Mouse (Mus musculus) G1E (cell line): Measurements from ENCODE around the gene Samd10. TPM values are rescaled to one million over a fixed set of nuclear protein-coding genes. Genes with fewer than 3 reads are reported as not detected.

Experiments used
- ATAC-seq: 2 replicates; pipeline ENCODE4 v1.8.0; 2016; ENCODE audit warnings: mild to moderate bottlenecking; ENCODE audit not compliant: insufficient number of reproducible peaks, poor library complexity, low FRiP score, severe bottlenecking; ENCODE audit errors: extremely low read depth
- DNase-seq: peaks from one replicate; pipeline ENCODE4 v3.0.0; 2012; ENCODE audit warnings: low spot score
- H3K27me3 ChIP-seq: 2 replicates; pipeline ENCODE4 v1.6.1; 2012; ENCODE audit warnings: mild to moderate bottlenecking, low read length, inconsistent platforms; ENCODE audit not compliant: insufficient read depth
- H3K36me3 ChIP-seq: replicated peaks from 2 replicates; pipeline ENCODE3; 2012; ENCODE audit warnings: mild to moderate bottlenecking, inconsistent platforms
- H3K4me1 ChIP-seq: 2 replicates; pipeline ENCODE4 v1.6.1; 2012; ENCODE audit warnings: low read depth, low read length, inconsistent platforms, mixed read lengths; ENCODE audit not compliant: insufficient read depth
- H3K4me3 ChIP-seq: 2 replicates; pipeline ENCODE4 v1.5.1; 2012; ENCODE audit warnings: low read depth, mild to moderate bottlenecking, inconsistent platforms, low read length, moderate library complexity, mixed read lengths
- H3K9me3 ChIP-seq: replicated peaks from 2 replicates; pipeline ENCODE4 v1.6.1; 2012; ENCODE audit warnings: inconsistent platforms
- CTCF ChIP-seq: IDR thresholded peaks from 2 replicates; pipeline ENCODE4 v1.5.1; 2012; ENCODE audit warnings: low read depth, low read length, inconsistent platforms, mixed read lengths
- GATA1 ChIP-seq: IDR thresholded peaks from 2 replicates; pipeline ENCODE4 v1.6.1; 2012; ENCODE audit warnings: borderline replicate concordance, low read length, inconsistent platforms, mixed read lengths
- GATA2 ChIP-seq: IDR thresholded peaks from 2 replicates; pipeline ENCODE4 v1.6.1; 2012; ENCODE audit warnings: low read depth, low read length, inconsistent platforms, borderline replicate concordance
- POLR2AphosphoS5 ChIP-seq: IDR thresholded peaks from 2 replicates; pipeline ENCODE4 v1.6.1; 2012; ENCODE audit warnings: low read depth, low read length, inconsistent platforms; ENCODE audit not compliant: insufficient replicate concordance
- TAL1 ChIP-seq: conservative IDR thresholded peaks from 2 replicates; pipeline ENCODE4 v1.6.1; 2012; ENCODE audit warnings: low read depth, low read length, inconsistent platforms, mixed read lengths
- polyA plus RNA-seq: library from polyadenylated mRNA; stranded (reverse); fragments of >175 nt; gene quantifications from 2 replicates; pipeline ENCODE4 v1.2.3, GENCODE M21; 2012
- total RNA-seq, 2 experiments: library from RNA; stranded (forward) in 1 of 2; stranded (reverse) in 1 of 2; fragments of 200-1000 nt in 1 of 2; fragments of >200 nt in 1 of 2; fragmentation: Nextera tagmentation in 1 of 2; gene quantifications; 2 replicates each; pipeline ENCODE4 v1.2.3; 2014 to 2017

Gene Samd10
- total and polyA plus RNA-seq, 3 experiments, result 2.5 to 10.6 (median 7.6) TPM

DNA sequence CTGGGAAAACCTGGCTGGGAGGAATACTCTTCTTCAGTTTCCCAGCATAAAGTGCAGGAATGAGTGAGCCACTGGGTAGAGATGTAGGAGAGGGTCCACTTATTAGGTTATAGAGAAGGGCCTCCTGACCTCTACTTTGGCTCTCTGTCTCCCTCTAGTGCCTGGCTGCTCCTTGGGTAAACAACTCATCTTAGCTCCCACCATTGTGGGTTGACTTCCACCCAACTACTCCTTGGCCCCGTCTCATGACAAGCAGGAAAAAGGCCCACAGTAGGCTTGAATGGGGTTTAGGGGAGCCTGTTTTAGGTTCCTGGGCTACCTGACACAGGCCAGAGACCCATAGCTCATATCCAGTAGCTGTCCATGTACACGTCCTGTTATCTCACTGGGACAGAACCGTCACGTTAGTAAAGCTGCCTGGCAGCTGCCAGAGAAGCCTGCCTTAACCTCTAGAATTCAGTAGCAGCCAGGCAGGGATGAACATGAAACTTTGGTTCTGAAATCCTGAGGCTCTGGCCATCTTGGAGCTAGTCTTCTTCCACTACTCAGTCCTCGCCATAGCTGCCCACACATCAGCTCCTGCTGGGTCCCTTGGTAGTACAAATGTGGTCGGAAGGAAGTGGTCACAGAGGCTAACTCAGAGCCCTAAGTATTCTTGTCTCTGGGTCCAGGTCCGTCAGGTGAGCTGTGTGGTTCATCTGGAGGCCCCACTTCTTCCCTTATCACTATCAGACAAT is 30.6 kb downstream of the Samd10 start:
- Histone ChIP-seq H3K4me3 (no peak overlapping the region), H3K9me3 (no peaks in the 10 kb centered on the region), H3K36me3 (peaks cover 58% of the 10 kb centered on the region), H3K27me3 (no peaks in the 10 kb centered on the region; the same call in 1 of the 2 replicates), H3K4me1 (peaks cover 42% of the 10 kb centered on the region)
- peak; percentile 54 for ATAC-seq
- TF ChIP-seq POLR2AphosphoS5 (no peak), GATA1 (no peak), TAL1 (0 out of 2 replicates have a peak, but pooled peaks have one; percentile 13), CTCF (peak; percentile 79), GATA2 (no peak)
- DNase-seq, result peak; percentile 64

DNA sequence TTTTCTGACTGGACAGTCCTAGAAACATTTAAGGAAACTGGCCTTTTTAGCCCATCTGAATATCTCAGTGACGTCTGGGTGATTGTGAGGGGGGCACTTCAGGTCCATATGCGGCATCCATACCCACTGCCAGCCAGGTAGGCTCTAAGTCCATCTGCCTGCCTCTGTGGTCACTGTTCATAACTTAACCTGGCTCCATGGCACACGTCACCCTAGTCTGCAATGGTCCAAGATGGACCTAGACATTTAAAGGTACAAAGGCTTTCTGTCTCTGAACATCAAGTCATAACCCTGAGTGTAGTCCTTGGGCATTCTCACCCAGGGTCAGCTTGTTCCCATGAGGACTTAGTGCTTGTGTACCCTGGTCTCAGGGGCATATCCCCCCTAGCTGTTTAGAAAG is 31.7 kb downstream of the Samd10 start:
- Histone ChIP-seq H3K4me3 (no peak overlapping the region), H3K36me3 (peaks cover 47% of the 10 kb centered on the region), H3K27me3 (no peaks in the 10 kb centered on the region; the same call in 1 of the 2 replicates), H3K9me3 (no peaks in the 10 kb centered on the region), H3K4me1 (peaks cover 39% of the 10 kb centered on the region)
- ATAC-seq, result no peak
- DNase-seq, result no peak
- TF ChIP-seq TAL1 (no peak), GATA2 (no peak), POLR2AphosphoS5 (no peak), GATA1 (no peak), CTCF (no peak)

DNA sequence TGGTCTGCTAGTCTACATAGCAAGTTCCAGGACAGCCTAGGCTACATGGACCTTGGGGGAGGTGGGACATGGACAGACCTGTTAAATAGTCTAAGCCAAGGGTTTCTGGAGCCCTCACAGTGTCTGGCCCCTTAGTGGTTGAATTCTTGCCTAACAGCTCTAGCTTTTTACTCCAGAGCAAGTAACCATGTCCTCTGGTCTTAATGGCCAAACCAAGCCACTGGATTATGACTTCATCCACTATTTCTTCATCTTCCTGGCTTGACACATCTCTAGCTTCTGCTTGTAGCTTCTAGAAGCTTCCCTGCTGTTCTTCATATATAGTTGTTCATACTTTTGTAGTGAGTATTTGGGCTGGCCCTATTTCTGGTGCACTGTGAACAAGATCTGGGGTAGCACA is 45.2 kb downstream of the Samd10 start:
- no peak overlapping the region for H3K4me3 ChIP-seq
- DNase-seq (no peak), ATAC-seq (no peak)
- TF ChIP-seq CTCF (no peak), GATA2 (no peak), POLR2AphosphoS5 (no peak), GATA1 (no peak), TAL1 (no peak)
- peaks cover 11% of the 10 kb centered on the region; the same call in 1 of the 2 replicates for H3K4me1 ChIP-seq
- no peaks in the 10 kb centered on the region for H3K9me3 ChIP-seq
- peaks cover 64% of the 10 kb centered on the region for H3K36me3 ChIP-seq
- no peaks in the 10 kb centered on the region for H3K27me3 ChIP-seq

DNA sequence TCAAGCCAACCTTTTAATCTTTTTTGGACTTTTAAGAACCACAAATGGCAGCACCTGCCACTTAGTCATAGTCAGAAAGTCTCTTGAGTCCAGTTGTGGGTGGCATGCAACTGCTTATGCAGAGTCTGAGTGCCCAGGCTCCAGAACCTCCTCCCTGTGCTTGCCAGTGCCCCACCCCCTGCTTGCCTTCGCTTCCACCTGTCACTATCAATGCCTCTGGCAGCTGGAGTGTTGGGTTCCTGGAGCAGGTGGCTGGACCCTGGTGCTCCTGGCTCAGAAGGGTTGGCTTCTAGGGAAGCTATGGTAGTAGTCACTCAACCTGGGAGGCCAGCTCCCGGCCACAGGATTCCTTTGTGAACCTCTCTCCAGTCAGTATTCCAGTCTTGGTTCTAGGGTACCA is 48.8 kb downstream of the Samd10 start:
- TF ChIP-seq GATA2, result no peak
- no peak for TF ChIP-seq TAL1
- no peak for TF ChIP-seq POLR2AphosphoS5
- no peak for TF ChIP-seq GATA1
- TF ChIP-seq CTCF, result no peak
- ATAC-seq (no peak), DNase-seq (no peak)
- Histone ChIP-seq H3K27me3 (no peaks in the 10 kb centered on the region), H3K36me3 (peaks cover 97% of the 10 kb centered on the region), H3K9me3 (no peaks in the 10 kb centered on the region), H3K4me3 (no peak overlapping the region), H3K4me1 (peaks cover 17% of the 10 kb centered on the region)

DNA sequence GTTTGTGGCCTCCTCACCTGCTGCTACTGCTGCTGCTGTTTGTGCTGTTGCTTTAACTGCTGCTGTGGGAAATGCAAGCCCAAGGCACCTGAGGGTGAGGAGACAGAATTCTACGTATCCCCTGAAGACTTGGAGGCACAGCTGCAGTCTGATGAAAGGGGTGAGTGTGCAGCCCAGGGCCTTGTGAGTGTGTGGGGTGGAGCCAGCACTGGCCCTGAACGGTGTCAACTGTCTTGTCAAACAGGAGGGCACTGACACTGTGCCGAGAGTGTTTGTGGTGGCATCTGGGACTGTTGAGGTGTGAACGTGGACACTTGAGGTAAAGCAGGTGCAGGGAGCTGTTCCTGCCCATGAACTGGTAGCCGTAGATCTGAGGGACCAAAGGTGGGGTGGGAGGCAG is 50.3 kb downstream of the Samd10 start:
- H3K9me3 ChIP-seq, result no peaks in the 10 kb centered on the region
- peaks cover 94% of the 10 kb centered on the region for H3K36me3 ChIP-seq
- no peak for ATAC-seq
- no peak for DNase-seq
- H3K27me3 ChIP-seq, result no peaks in the 10 kb centered on the region
- peaks cover 15% of the 10 kb centered on the region for H3K4me1 ChIP-seq
- no peak overlapping the region for H3K4me3 ChIP-seq
- TF ChIP-seq GATA2 (no peak), GATA1 (no peak), TAL1 (no peak), POLR2AphosphoS5 (0 out of 2 replicates have a peak, but pooled peaks have one; percentile 7)

DNA sequence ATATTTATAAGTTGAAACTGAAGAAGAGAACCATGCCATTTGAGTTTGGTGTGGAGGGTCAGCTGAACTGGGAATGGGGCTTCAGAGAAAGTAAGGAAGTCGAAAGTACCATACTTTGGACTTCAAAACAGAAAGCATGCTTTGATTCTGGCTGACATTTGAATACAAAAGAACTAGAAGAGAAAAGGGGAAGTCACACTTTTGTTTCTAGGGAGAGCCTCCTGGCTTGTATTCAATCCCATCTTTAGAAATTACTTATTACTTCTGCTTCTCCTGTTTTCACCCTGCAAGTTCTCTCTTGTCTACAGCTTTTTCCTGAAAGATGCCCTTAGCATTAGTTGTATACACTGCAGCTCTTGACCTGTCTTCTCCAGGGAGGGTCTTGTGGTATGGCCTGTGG is 50.8 kb downstream of the Samd10 start:
- H3K9me3 ChIP-seq, result no peaks in the 10 kb centered on the region
- H3K36me3 ChIP-seq, result peaks cover 90% of the 10 kb centered on the region
- peaks cover 15% of the 10 kb centered on the region for H3K4me1 ChIP-seq
- no peak for TF ChIP-seq GATA1
- TF ChIP-seq CTCF, result no peak
- no peak for TF ChIP-seq POLR2AphosphoS5
- TF ChIP-seq TAL1, result no peak
- no peak for TF ChIP-seq GATA2
- H3K4me3 ChIP-seq, result no peak overlapping the region
- H3K27me3 ChIP-seq, result no peaks in the 10 kb centered on the region
- ATAC-seq (no peak), DNase-seq (no peak)

DNA sequence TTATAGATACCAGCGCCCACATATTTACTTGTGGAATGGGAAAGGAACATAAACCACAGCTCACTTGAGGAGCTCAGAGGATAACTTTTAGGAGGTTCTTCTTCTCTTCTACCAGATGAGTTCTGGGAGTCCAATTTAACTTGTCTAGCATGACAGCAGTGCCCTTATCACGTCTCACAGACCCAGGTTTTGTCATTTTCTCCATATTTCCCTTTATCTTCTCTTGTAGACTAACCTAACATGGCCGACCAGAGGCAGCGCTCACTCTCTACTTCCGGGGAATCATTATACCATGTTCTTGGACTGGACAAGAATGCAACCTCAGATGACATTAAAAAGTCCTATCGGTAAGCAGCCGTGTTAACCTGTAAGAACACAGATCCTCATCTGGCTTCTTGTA is 52.9 kb downstream of the Samd10 start:
- no peak overlapping the region for H3K4me3 ChIP-seq
- TF ChIP-seq CTCF, result no peak
- no peak for TF ChIP-seq TAL1
- no peak for TF ChIP-seq POLR2AphosphoS5
- no peak for TF ChIP-seq GATA2
- no peak for TF ChIP-seq GATA1
- peaks cover 89% of the 10 kb centered on the region for H3K36me3 ChIP-seq
- no peaks in the 10 kb centered on the region for H3K27me3 ChIP-seq
- no peaks in the 10 kb centered on the region for H3K9me3 ChIP-seq
- DNase-seq (no peak), ATAC-seq (no peak)
- peaks cover 15% of the 10 kb centered on the region for H3K4me1 ChIP-seq
